ENCODE assay signal across 23 mouse cellular contexts in the genomic region with DNA sequence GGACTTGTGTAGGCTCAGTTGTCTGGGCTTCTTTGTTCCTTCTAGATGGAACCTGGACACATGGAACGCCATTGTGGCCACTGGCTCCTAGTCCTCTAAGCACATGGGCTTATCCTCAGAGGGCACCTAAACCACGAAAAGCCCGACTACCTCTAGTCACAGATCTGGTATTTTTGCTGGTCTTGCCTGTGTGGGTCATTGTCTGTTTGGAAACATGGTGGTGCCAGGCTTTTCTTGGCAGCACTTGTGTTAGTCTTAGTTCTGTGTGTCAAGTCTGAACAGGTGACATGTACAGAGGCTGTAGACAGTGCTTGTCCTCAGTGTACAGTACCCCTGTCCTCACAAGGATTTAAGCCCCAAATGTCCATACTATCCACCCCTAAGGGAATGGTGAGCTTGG. TPM values are rescaled to one million over a fixed set of nuclear protein-coding genes. Genes with fewer than 3 reads are reported as not detected.
"Had no signal": no experiment of that assay in that cellular context is flagged by ENCODE, and none has a peak within 500 bp of the region (broad histone marks: within the 10 kb centered on the region; RNA-seq: fewer than 3 reads in every experiment).

No protein-coding gene starts in this region.

- H3K27ac ChIP-seq: liver, embryonic 15.5 days; macrophage; midbrain, embryonic 13.5 days; midbrain, embryonic 15.5 days; neural tube, embryonic 13.5 days; neural tube, embryonic 15.5 days; stomach, embryonic 15.5 days had no signal

- DNase-seq: liver, postnatal 0 days; lung, embryonic 14.5 days; lung, postnatal 14 days; lung, postnatal 36 days; right cerebral cortex, postnatal 14 days; thymus, adult 18-20 months; thymus, postnatal 14 days; thymus, postnatal 36 days had no signal

- ATAC-seq: liver, postnatal 0 days; midbrain, embryonic 13.5 days; midbrain, embryonic 15.5 days had no signal

- H3K4me3 ChIP-seq: liver, embryonic 15.5 days; midbrain, embryonic 13.5 days; midbrain, embryonic 15.5 days; neural tube, embryonic 13.5 days; neural tube, embryonic 15.5 days; stomach, embryonic 15.5 days had no signal

- H3K9me3 ChIP-seq: liver, embryonic 15.5 days; megakaryocyte, embryonic 14.5 days; midbrain, embryonic 13.5 days; midbrain, embryonic 15.5 days; neural tube, embryonic 13.5 days; neural tube, embryonic 15.5 days; stomach, embryonic 15.5 days had no signal

- H3K9ac ChIP-seq: liver, embryonic 15.5 days; liver, postnatal 0 days; lung, embryonic 14.5 days; midbrain, embryonic 13.5 days; midbrain, embryonic 15.5 days; neural tube, embryonic 13.5 days; neural tube, embryonic 15.5 days; stomach, embryonic 15.5 days had no signal

- H3K27me3 ChIP-seq: liver, embryonic 15.5 days; megakaryocyte, embryonic 14.5 days; midbrain, embryonic 13.5 days; midbrain, embryonic 15.5 days; neural tube, embryonic 13.5 days; neural tube, embryonic 15.5 days; stomach, embryonic 15.5 days had no signal

- H3K4me1 ChIP-seq: midbrain, embryonic 13.5 days; midbrain, embryonic 15.5 days; neural tube, embryonic 13.5 days; neural tube, embryonic 15.5 days had no signal

- H3K4me2 ChIP-seq: liver, embryonic 15.5 days; lung, embryonic 14.5 days; midbrain, embryonic 11.5 days; midbrain, embryonic 13.5 days; midbrain, embryonic 15.5 days; neural tube, embryonic 13.5 days; neural tube, embryonic 15.5 days; stomach, embryonic 15.5 days had no signal

RNA-seq across cellular contexts. Expression of a gene that starts 22.6 kb away (rescaled TPM):
- total RNA-seq: megakaryocyte progenitor cell, adult 5-6 weeks; monocyte, adult 5-6 weeks had no signal
- polyA plus RNA-seq: macrophage; thymus, postnatal 0 days had no signal

RNA-seq across cellular contexts. Expression of a gene that starts 35.6 kb away (rescaled TPM):
- total RNA-seq: monocyte, adult 5-6 weeks had no signal
- polyA plus RNA-seq: lung, embryonic 14.5 days; macrophage; neural tube, embryonic 11.5 days; stomach, postnatal 0 days; testis, adult 2 months had no signal
